Mouse (Mus musculus): Measurements from ENCODE around the gene Kcnj13. TPM values are rescaled to one million over a fixed set of nuclear protein-coding genes. Genes with fewer than 3 reads are reported as not detected.

Gene Kcnj13
- polyA plus RNA-seq (2012; rRNA removed), result 2.6 and 3.7 TPM in 2 replicates

GRCm38 (mm10) chr1:87394594-87394993 lies at the start of gene Kcnj13:
Gene Kcnj13, minus strand, starts transcription at chr1:87394729.

Other genes with a start within 250 kb of the Kcnj13 start
- gene Ecel1, start 238.2 kb downstream of the Kcnj13 start, polyA plus RNA-seq (2012; rRNA removed), result 30.5 and 32.3 TPM in 2 replicates
- gene Prss56, start 211.4 kb downstream of the Kcnj13 start, polyA plus RNA-seq (2012; rRNA removed), result 1.2 and 1.9 TPM in 2 replicates
- 0.66 TPM in 1 of 2 replicates, not detected in the other for gene Chrnd, start 204.1 kb downstream of the Kcnj13 start, polyA plus RNA-seq (2012; rRNA removed)
- gene Chrng, start 190.1 kb downstream of the Kcnj13 start, polyA plus RNA-seq (2012; rRNA removed), result 0.03 and 2.0 TPM in 2 replicates
- 61.3 and 66.4 TPM in 2 replicates for gene Eif4e2, start 180.8 kb downstream of the Kcnj13 start, polyA plus RNA-seq (2012; rRNA removed)
- 1.1 and 2.2 TPM in 2 replicates for gene Efhd1, start 130.4 kb downstream of the Kcnj13 start, polyA plus RNA-seq (2012; rRNA removed)
- 59.9 TPM in 2 replicates for gene Gigyf2, start 67.7 kb downstream of the Kcnj13 start, polyA plus RNA-seq (2012; rRNA removed)
- gene Snorc, start 75.5 kb upstream of the Kcnj13 start, polyA plus RNA-seq (2012; rRNA removed), result 1.0 and 1.2 TPM in 2 replicates
- gene Neu2, start 115.2 kb upstream of the Kcnj13 start, polyA plus RNA-seq (2012; rRNA removed), result 0.76 and 1.0 TPM in 2 replicates
- gene Ngef, start 179.1 kb upstream of the Kcnj13 start, polyA plus RNA-seq (2012; rRNA removed), result 33.7 and 46.3 TPM in 2 replicates
- 5.2 and 6.0 TPM in 2 replicates for gene Inpp5d, start 225.6 kb upstream of the Kcnj13 start, polyA plus RNA-seq (2012; rRNA removed)

Data from central nervous system, embryonic 18 days (tissue).